Mouse (Mus musculus): ENCODE measurements at regions not wholly inside any gene's neighbourhood (a gene's known extent, or its start where the extent isn't known, plus 50 kb on each side); places are given as distances from the start of the nearest gene placed in this dataset.

- no peak for TF ChIP-seq CTCF (IDR thresholded peaks at IDR 0.05; ENCODE audit: low read depth)
- no peak for TF ChIP-seq EP300 (IDR thresholded peaks at IDR 0.05; ENCODE audit: low read depth)
Observed at GRCm38 (mm10) chr13:84066211-84066959, 155.7 kb upstream of the Tmem161b start.

Data from liver, embryonic 14.5 days (tissue).